Mouse (Mus musculus): ENCODE measurements at regions not wholly inside any gene's neighbourhood (a gene's known extent, or its start where the extent isn't known, plus 50 kb on each side); places are given as distances from the start of the nearest gene placed in this dataset.
A peak's percentile ranks its signal among the peaks of the same experiment; 100 is the strongest.
"Not testable (repeated sequence)": the region's sequence is repeated elsewhere in the genome, so short reads cannot be mapped to it uniquely, and the experiment has no call there.

GRCm38 (mm10) chr9:78769168-78769567 lies 153.8 kb downstream of the Cd109 start:
- peak; percentile 71 for DNase-seq

GRCm38 (mm10) chr9:78773936-78774335 lies 158.6 kb downstream of the Cd109 start:
- DNase-seq = no peak

- peak; percentile 69 for DNase-seq
Observed at GRCm38 (mm10) chr9:78775462-78775861, 160.1 kb downstream of the Cd109 start.

GRCm38 (mm10) chr9:78780595-78780994 lies 165.2 kb downstream of the Cd109 start:
- DNase-seq = no peak

GRCm38 (mm10) chr9:78782297-78782696 lies 167.0 kb downstream of the Cd109 start:
- DNase-seq = no peak

- no peak for DNase-seq
Observed at GRCm38 (mm10) chr9:78782860-78783259, 167.5 kb downstream of the Cd109 start.

GRCm38 (mm10) chr9:78787866-78788265 lies 172.5 kb downstream of the Cd109 start:
- DNase-seq = peak; percentile 91

GRCm38 (mm10) chr9:78789703-78790102 lies 174.4 kb downstream of the Cd109 start:
- DNase-seq = peak; percentile 12

- no peak for DNase-seq
Observed at GRCm38 (mm10) chr9:78790155-78790554, 174.8 kb downstream of the Cd109 start.

- no peak for DNase-seq
Observed at GRCm38 (mm10) chr9:78795801-78796200, 180.5 kb downstream of the Cd109 start.

GRCm38 (mm10) chr9:78817221-78817620 lies 201.9 kb downstream of the Cd109 start:
- no peak for DNase-seq

- peak; percentile 37 for DNase-seq
Observed at GRCm38 (mm10) chr9:78821554-78822212, 206.3 kb downstream of the Cd109 start.

GRCm38 (mm10) chr9:78844969-78845683 lies 229.8 kb downstream of the Cd109 start:
- peak; percentile 57 for DNase-seq

- peak; percentile 45 for DNase-seq
Observed at GRCm38 (mm10) chr9:78846110-78846509, 230.8 kb downstream of the Cd109 start.

- DNase-seq = no peak
Observed at GRCm38 (mm10) chr9:78847890-78848563, 232.7 kb downstream of the Cd109 start.

- not testable (repeated sequence) for DNase-seq
Observed at GRCm38 (mm10) chr9:78848564-78848893, 233.2 kb downstream of the Cd109 start.

- no peak for DNase-seq
Observed at GRCm38 (mm10) chr9:78856981-78857380, 241.6 kb downstream of the Cd109 start.

GRCm38 (mm10) chr9:78859956-78860355 lies 244.6 kb downstream of the Cd109 start:
- DNase-seq = no peak

- DNase-seq = no peak
Observed at GRCm38 (mm10) chr9:78872561-78872960, 257.2 kb downstream of the Cd109 start.

- DNase-seq = peak; percentile 57
Observed at GRCm38 (mm10) chr9:78879955-78880642, 264.8 kb downstream of the Cd109 start.

- no peak for DNase-seq
Observed at GRCm38 (mm10) chr9:78880643-78881306, 265.4 kb downstream of the Cd109 start.

GRCm38 (mm10) chr9:78881307-78881790 lies 266.0 kb downstream of the Cd109 start:
- DNase-seq = no peak

GRCm38 (mm10) chr9:78903211-78903610 lies 287.9 kb downstream of the Cd109 start:
- DNase-seq = no peak

Data from embryo, embryonic 11 days (tissue).